Mouse (Mus musculus) T-helper 17 cell (primary cell): Measurements from ENCODE around the gene Atp6v0d1.

Experiments used
- in situ Hi-C, 2 experiments: fragments of 300-600 bp; cut with MboI, MseI; formaldehyde crosslinking; loops; 1 replicate in 1 of 2; 2 replicates in 1 of 2; pipeline ENCODE4 v1.15.1; 2025; ENCODE audit warnings: high pct_unique_total_duplicates in 2 of 2

The Atp6v0d1 gene

GRCm38 (mm10) chr8:105474680-105475079 is 91.2 kb downstream of the Atp6v0d1 start:
- in situ Hi-C loops: loop anchor here in 1 of 2 experiments (10.0 kb wide), 1 partner anchor 60 kb away; no protein-coding TSS in a partner anchor
